Mouse (Mus musculus) cerebellum, postnatal 10 days (tissue): ENCODE measurements around the gene Cep72.
A peak's percentile ranks its signal among the peaks of the same experiment; 100 is the strongest.
"Not testable (repeated sequence)": the region's sequence is repeated elsewhere in the genome, so short reads cannot be mapped to it uniquely, and the experiment has no call there.

ENCODE experiments used
- DNase-seq, 2 experiments: peaks; one replicate each; pipeline ENCODE4 v3.0.0; 2021; ENCODE audit warnings: mixed read lengths in 2 of 2

The Cep72 gene

GRCm38 (mm10) chr13:74029013-74029412, 33.1 kb downstream of the Cep72 start:
- no peak for DNase-seq

GRCm38 (mm10) chr13:74028116-74028515, 34.0 kb downstream of the Cep72 start:
- no peak for DNase-seq

- DNase-seq = peak; percentile 63 to 75
Measured at GRCm38 (mm10) chr13:74026215-74026614, 35.9 kb downstream of the Cep72 start.

- peak; percentile 27 to 47 for DNase-seq
Measured at GRCm38 (mm10) chr13:74025151-74026081, 36.7 kb downstream of the Cep72 start.

DNA sequence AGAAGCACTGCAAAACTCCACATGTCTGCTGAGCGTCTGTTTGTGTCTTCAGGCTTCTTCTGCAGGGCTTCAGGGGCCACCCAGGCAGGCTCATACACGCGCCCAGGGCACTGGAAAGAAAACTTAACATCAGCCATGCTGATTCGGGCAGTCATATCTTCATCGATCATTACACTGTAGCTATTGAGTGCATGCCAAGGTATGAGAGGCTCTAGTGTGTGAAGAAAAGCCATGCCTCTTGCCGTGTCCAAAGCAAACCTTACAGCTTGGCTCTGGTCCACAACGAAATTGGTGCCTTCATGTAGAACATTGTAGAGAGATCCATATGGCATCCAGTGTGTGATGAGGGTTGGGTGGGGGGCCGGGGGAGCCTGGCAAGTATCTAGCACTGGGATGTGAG, 43.1 kb downstream of the Cep72 start:
- peak; percentile 24 to 37 for DNase-seq

GRCm38 (mm10) chr13:74017426-74017825, 44.7 kb downstream of the Cep72 start:
- no peak for DNase-seq

DNA sequence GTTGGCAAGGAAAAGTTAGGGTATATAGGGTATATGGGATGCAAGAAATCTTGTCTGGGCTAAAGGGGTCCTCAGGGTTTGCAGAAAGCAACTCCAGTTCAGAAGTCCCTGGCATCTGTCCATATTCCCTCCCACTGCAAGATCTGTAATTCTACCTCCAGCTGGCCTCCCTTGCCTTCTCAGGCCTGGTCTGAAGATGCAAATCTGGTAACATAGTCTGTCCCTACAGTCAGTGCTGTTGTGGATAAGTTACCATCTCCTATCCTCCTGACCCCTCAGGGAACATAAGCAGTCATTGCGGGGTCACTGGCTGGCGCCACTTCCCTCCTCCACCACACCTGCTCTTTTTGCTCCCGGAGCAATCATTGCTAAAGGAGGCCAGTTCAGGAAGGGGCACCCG, 46.2 kb downstream of the Cep72 start:
- DNase-seq = peak; percentile 41 to 42

- DNase-seq = peak; percentile 62 to 67
Measured at GRCm38 (mm10) chr13:74010678-74011077, 51.4 kb downstream of the Cep72 start.

DNA sequence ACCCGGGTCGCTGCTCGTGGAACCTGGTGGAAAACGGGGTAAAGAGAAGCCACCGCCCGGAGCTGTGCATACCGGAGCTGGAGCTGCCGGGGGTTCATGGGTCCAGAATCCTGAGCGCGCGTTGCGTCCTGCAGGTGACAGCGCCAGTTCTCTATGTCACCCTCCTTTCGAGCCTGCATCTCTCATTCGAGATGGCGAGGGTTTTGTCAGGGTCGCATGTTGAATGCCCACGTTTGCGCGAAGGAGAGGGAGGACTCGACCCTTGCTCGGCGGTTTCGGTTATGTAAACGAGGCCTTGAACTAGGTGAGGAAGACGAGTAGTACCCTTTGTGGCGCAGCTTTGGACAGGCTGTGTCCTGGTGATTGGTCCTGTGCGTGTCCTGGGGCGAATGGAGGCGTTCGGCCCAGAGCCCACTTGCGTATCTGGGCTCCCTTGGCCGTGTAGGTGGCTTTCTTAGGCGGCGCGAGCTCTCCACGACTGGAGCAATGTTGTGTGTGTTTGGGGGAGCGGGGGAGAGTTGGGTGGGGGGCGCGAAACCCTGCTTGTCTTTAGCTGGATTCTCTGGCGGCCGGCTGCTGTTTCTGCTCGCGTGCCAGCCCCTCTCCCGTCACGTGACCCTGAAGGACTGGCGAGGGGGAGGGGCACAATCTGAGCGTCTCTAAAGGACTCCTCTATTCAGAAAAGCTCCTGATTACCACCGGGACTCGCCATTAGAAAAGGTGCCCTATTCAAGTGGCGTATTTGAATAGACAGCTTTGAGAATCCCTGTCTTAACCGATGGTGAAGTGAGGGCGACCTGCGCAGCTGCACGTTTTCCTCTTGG, 52.1 kb downstream of the Cep72 start:
- DNase-seq = peak; percentile 94 to 95

- DNase-seq = peak; percentile 91 to 95
Measured at GRCm38 (mm10) chr13:74008948-74009718, 53.0 kb downstream of the Cep72 start, which contains the start of gene Tppp. TSS of gene Tppp (plus strand) at chr13:74009407.

- DNase-seq = not testable (repeated sequence)
Measured at GRCm38 (mm10) chr13:74008216-74008615, 53.9 kb downstream of the Cep72 start.

DNA sequence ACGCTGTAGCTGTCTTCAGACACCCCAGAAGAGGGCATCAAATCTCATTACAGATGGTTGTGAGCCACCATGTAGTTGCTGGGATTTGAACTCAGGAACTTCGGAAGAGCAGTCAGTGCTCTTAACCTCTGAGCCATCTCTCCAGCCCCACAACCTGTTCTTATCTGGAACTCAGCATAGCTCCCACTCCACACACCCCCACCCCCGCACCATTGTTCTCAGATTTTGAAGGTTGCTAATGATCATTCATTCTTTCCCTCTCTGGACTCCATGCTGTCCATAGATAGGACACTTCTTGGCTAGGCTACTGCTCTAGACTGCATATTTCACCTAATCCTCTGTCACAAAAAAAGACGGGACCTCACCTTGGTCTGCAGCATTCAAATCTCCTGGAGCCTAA, 55.2 kb downstream of the Cep72 start:
- not testable (repeated sequence) for DNase-seq

DNA sequence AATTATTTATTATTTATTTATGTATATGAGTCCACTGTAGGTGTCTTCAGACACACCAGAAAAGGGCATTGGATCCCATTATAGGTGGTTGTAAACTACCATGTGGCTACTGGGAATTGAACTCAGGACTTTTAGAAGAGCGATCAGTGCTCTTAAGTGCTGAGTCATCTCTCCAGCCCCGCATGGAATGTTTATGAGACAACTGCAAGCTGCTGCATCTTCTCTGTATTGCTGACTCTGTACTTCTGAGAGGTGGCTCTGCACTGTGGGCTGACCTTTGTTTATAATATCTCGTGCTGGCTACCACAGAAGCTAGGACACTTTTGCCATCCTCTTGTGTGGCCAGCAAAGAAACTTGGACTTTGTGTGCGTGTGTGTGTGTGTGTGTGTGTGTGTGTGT, 60.6 kb downstream of the Cep72 start:
- DNase-seq = no peak

GRCm38 (mm10) chr13:74000961-74001360, 61.1 kb downstream of the Cep72 start:
- no peak for DNase-seq

- DNase-seq = no peak
Measured at GRCm38 (mm10) chr13:74000519-74000918, 61.6 kb downstream of the Cep72 start.

GRCm38 (mm10) chr13:73996456-73996855, 65.6 kb downstream of the Cep72 start:
- DNase-seq = no peak

- no peak for DNase-seq
Measured at GRCm38 (mm10) chr13:73991267-73991666, 70.8 kb downstream of the Cep72 start.

GRCm38 (mm10) chr13:73990761-73991160, 71.3 kb downstream of the Cep72 start:
- DNase-seq = no peak

DNA sequence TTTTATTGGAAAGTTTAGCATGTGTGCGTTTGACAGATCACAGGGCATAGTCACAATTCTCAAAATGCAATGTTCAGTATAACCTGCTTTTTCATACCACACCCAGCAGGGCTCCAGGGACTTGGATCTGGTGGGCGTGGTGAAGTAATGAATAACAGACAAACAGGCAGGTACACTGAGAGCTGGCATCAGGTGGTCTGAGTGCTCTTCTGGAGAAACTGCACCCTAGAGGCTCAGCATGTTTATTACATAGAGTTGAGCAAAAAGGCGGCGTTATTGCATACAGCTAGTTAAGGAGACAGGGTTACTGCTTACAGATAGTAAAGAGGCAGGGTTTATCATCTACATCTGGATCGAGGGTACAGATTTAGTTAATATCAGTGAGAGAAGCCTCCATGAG, 71.8 kb downstream of the Cep72 start:
- no peak for DNase-seq
